Comparison of ENCODE assay signal across 17 mouse cellular contexts in the genomic region with DNA sequence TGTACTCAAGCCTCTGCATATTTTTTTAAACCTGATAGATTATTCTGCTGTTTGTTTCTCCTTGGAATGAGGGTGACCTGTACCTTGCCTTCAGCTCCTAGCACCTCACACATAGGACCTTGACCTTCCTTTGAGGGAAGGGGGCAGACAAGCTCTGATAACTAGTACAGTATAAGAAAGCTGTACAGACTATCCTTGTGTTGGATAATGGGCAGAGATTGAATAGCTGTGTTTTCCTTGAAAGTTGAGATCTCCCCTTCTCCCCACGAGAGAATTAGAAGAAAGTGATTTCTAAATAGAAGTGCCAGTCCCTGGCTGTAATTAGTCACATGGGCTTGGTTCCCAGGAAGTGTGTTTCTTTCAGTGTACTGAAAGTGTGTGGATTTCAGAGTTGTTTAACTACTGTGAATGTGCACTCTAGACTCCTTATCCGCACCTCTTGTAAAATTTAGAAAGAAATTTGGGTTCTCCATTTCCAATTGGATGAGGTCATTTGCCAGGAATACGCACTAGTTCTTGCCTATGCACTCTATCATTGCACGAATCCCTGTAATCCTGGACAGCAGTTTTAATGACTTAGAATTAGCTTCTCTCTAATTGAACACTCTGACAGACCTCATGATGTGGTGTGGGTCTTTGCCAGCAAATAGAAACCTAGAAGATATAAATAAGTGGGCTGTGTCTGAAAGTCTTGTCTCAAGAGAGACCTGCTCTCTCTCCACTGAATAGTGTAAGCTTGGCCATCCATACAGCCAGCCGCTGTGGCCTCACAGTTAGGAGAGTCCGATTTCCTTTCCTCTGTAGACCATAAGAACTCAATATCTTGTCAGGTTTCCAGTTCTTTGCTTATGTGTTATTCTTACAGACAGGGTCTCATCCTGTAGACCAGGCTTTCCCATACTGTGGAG.
DNase-seq lines count a peak whose midpoint lies in the region; ATAC-seq and TF ChIP-seq lines count a peak whose summit lies in the region.
"Had no signal": no experiment of that assay in that cellular context is flagged by ENCODE, and none has a peak within 500 bp of the region (broad histone marks: within the 10 kb centered on the region; RNA-seq: fewer than 3 reads in every experiment).

No protein-coding gene starts in this region.

- TF ChIP-seq CTCF in olfactory bulb, adult 2 months (IDR thresholded peaks at IDR 0.05; ENCODE audit: insufficient read depth, low read depth, low read length) = no peak

- peaks cover 29% of the 10 kb centered on the region for H3K4me1 ChIP-seq in kidney, embryonic 15.5 days
- H3K4me1 ChIP-seq in forebrain, embryonic 14.5 days (ENCODE audit: control insufficient read depth, insufficient read depth, low read length) = peaks cover 37% of the 10 kb centered on the region
- H3K4me1 ChIP-seq in olfactory bulb, adult 2 months (ENCODE audit: control insufficient read depth, insufficient read depth, low read length) = peaks cover 7% of the 10 kb centered on the region; the same call in 1 of the 2 replicates
- H3K4me1 ChIP-seq in heart, embryonic 12.5 days (replicated peaks) = 0 out of 2 replicates have a peak, but pooled peaks cover 2% of the 10 kb centered on the region

- no peak overlapping the region for H3K9ac ChIP-seq in kidney, embryonic 15.5 days
- H3K9ac ChIP-seq in forebrain, embryonic 14.5 days (ENCODE audit: low read length) = no peak overlapping the region
- H3K9ac ChIP-seq in heart, embryonic 12.5 days = no peak overlapping the region
- H3K9ac ChIP-seq: embryonic facial prominence, embryonic 13.5 days had no signal

- no peaks in the 10 kb centered on the region for H3K27me3 ChIP-seq in kidney, embryonic 15.5 days
- H3K27me3 ChIP-seq in forebrain, embryonic 14.5 days (replicated peaks; ENCODE audit: control insufficient read depth, insufficient read depth, low read length) = no peaks in the 10 kb centered on the region
- no peaks in the 10 kb centered on the region for H3K27me3 ChIP-seq in heart, embryonic 12.5 days (replicated peaks)
- H3K27me3 ChIP-seq: embryonic facial prominence, embryonic 13.5 days had no signal

- H3K36me3 ChIP-seq in kidney, embryonic 15.5 days = no peaks in the 10 kb centered on the region
- no peaks in the 10 kb centered on the region; the same call in 1 of the 2 replicates for H3K36me3 ChIP-seq in forebrain, embryonic 14.5 days (ENCODE audit: control insufficient read depth, insufficient read depth, low read length)
- peaks cover 8% of the 10 kb centered on the region for H3K36me3 ChIP-seq in heart, embryonic 12.5 days
- H3K36me3 ChIP-seq: embryonic facial prominence, embryonic 13.5 days had no signal

- no peak for TF ChIP-seq POLR2A in olfactory bulb, adult 2 months (IDR thresholded peaks at IDR 0.05; ENCODE audit: insufficient read depth, low read depth, low read length)

- intact Hi-C loops in heart, postnatal 14 days (cut with DNase I) = no loop called here

- H3K27ac ChIP-seq in kidney, embryonic 15.5 days = 0 out of 2 replicates have a peak overlapping the region, but pooled peaks have one; percentile 2
- H3K27ac ChIP-seq in forebrain, embryonic 14.5 days (ENCODE audit: low read depth, low read length) = peak overlapping the region; percentile 83
- peak overlapping the region; percentile 66 for H3K27ac ChIP-seq in olfactory bulb, adult 2 months (ENCODE audit: insufficient read depth, low read depth, low read length)
- no peak overlapping the region for H3K27ac ChIP-seq in heart, embryonic 12.5 days (ENCODE audit: poor library complexity, severe bottlenecking)
- H3K27ac ChIP-seq: embryonic facial prominence, embryonic 13.5 days had no signal

- no peak overlapping the region for H3K4me3 ChIP-seq in kidney, embryonic 15.5 days (replicated peaks)
- H3K4me3 ChIP-seq in forebrain, embryonic 14.5 days (ENCODE audit: low read depth, low read length) = no peak overlapping the region
- no peak overlapping the region for H3K4me3 ChIP-seq in olfactory bulb, adult 2 months (ENCODE audit: insufficient read depth, low read depth, low read length)
- no peak overlapping the region for H3K4me3 ChIP-seq in heart, embryonic 12.5 days
- H3K4me3 ChIP-seq: embryonic facial prominence, embryonic 13.5 days had no signal

- H3K9me3 ChIP-seq in kidney, embryonic 15.5 days (replicated peaks) = no peaks in the 10 kb centered on the region
- no peaks in the 10 kb centered on the region for H3K9me3 ChIP-seq in forebrain, embryonic 14.5 days (replicated peaks; ENCODE audit: control insufficient read depth, low read length)
- no peaks in the 10 kb centered on the region for H3K9me3 ChIP-seq in heart, embryonic 12.5 days (replicated peaks)
- H3K9me3 ChIP-seq: embryonic facial prominence, embryonic 13.5 days had no signal

- 76% methylated on average over 6 of the region's 6 CpGs for WGBS in kidney, embryonic 15.5 days
- WGBS in forebrain, embryonic 14.5 days = 25% methylated on average over 6 of the region's 6 CpGs
- 44% methylated on average over 6 of the region's 6 CpGs for WGBS in olfactory bulb, adult 2 months
- WGBS in heart, embryonic 12.5 days = 84% methylated on average over 6 of the region's 6 CpGs

- no peak overlapping the region for H3K4me2 ChIP-seq in kidney, embryonic 15.5 days
- no peak overlapping the region for H3K4me2 ChIP-seq in forebrain, embryonic 14.5 days (ENCODE audit: low read length)
- H3K4me2 ChIP-seq in heart, embryonic 12.5 days = no peak overlapping the region
- H3K4me2 ChIP-seq: embryonic facial prominence, embryonic 13.5 days had no signal

- DNase-seq in heart, adult 11 months = peak; percentile 55
- DNase-seq in heart, postnatal 14 days = no peak
- DNase-seq in kidney, postnatal 14 days = no peak
- peak; percentile 88 for DNase-seq in forebrain, embryonic 14.5 days (ENCODE audit: low spot score)
- DNase-seq: adrenal gland, postnatal 10 days; cerebellum, adult 11-12 months; cerebellum, adult 9-10 months; cerebellum, postnatal 25 days; gastrocnemius, postnatal 10 days; heart, postnatal 10 days; kidney, adult 2 months had no signal

- 0 out of 2 replicates have a peak, but pooled peaks have one; percentile 27 for ATAC-seq in kidney, embryonic 15.5 days (replicated peaks; ENCODE audit: low FRiP score)
- ATAC-seq in forebrain, embryonic 14.5 days = peak; percentile 76
- no peak for ATAC-seq in megakaryocyte progenitor cell, adult 5-6 weeks (replicated peaks; ENCODE audit: poor library complexity)
- ATAC-seq in heart, embryonic 12.5 days (ENCODE audit: insufficient number of reproducible peaks, low FRiP score) = no peak
- ATAC-seq: intestine, embryonic 16.5 days had no signal

Comparison
In these comparisons a context has a peak if more than half of its experiments do, and no peak if none do; other contexts are left out.
1. DNase-seq: peak in heart, adult 11 months (single experiment) and forebrain, embryonic 14.5 days (single experiment); none in heart, postnatal 14 days (0 of 2) and kidney, postnatal 14 days (single experiment).
2. ATAC-seq: peak in kidney, embryonic 15.5 days (single experiment) and forebrain, embryonic 14.5 days (single experiment); none in megakaryocyte progenitor cell, adult 5-6 weeks (single experiment) and heart, embryonic 12.5 days (single experiment).